Mouse (Mus musculus) cerebellum, adult 2 months (tissue): ENCODE results near the gene Ulk4. TPM values are rescaled to one million over a fixed set of nuclear protein-coding genes. Genes with fewer than 3 reads are reported as not detected.

Source experiments
- DNase-seq, 2 experiments: peaks; one replicate each; pipeline ENCODE4 v3.0.0; 2021
- H3K27ac ChIP-seq: fragments of 200-500 bp; 2 replicates; pipeline ENCODE4 v1.5.1; 2012; ENCODE audit warnings: low read length, control low read depth, inconsistent platforms; ENCODE audit not compliant: insufficient read depth
- H3K27me3 ChIP-seq: fragments of 200-500 bp; 2 replicates; pipeline ENCODE4 v1.6.1; 2012; ENCODE audit warnings: inconsistent platforms, mild to moderate bottlenecking, low read length, moderate library complexity; ENCODE audit not compliant: control insufficient read depth, insufficient read depth
- H3K4me1 ChIP-seq: fragments of 200-500 bp; 2 replicates; pipeline ENCODE4 v1.6.1; 2011; ENCODE audit warnings: low read length; ENCODE audit not compliant: control insufficient read depth, insufficient read depth
- H3K4me3 ChIP-seq: fragments of 200-500 bp; replicated peaks from 2 replicates; pipeline ENCODE3; 2011; ENCODE audit warnings: mild to moderate bottlenecking, low read depth, low read length, control low read depth; ENCODE audit not compliant: insufficient read depth
- CTCF ChIP-seq: fragments of 200-500 bp; IDR thresholded peaks from 2 replicates; pipeline ENCODE4 v1.5.1; 2011; ENCODE audit warnings: low read depth, mild to moderate bottlenecking, control low read depth, low read length, moderate library complexity, borderline replicate concordance; ENCODE audit not compliant: insufficient read depth
- POLR2A ChIP-seq: fragments of 200-500 bp; IDR thresholded peaks from 2 replicates; pipeline ENCODE4 v1.6.1; 2011; ENCODE audit warnings: low read length, control low read depth, borderline replicate concordance; ENCODE audit not compliant: insufficient read depth
- WGBS: fragments of 180-500 bp; shearing (Covaris S2); methylation state at CpG from one replicate; pipeline ENCODE4 v1.1.7; 2018; 5-methylcytosine and 5-hydroxymethylcytosine counted together
- polyA plus RNA-seq: library from polyadenylated mRNA; depleted of rRNA; stranded (reverse); fragments of >200 nt; gene quantifications from 2 replicates; pipeline ENCODE4 v1.2.3, GENCODE M21; 2012

The Ulk4 gene
- polyA plus RNA-seq, 1 experiment = 2.1 TPM

DNA sequence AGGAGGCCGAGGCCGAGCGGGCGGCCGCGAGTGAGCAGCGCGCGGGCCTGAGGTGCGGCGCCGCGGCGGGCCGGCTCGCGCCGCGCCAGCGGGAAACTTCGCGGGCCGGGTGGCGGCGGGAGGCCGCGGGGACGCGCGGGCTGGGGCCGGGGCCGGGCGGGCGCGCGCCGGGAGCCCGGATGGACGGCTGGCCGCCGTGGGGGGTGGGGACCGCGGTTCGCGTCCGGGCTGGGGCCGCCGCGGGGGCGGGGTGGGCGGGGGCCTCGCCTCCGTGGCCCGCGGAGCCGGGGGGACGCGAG is 343.5 kb downstream of the Ulk4 start:
- no peak for DNase-seq
- Histone ChIP-seq H3K27ac (peak overlapping the region; percentile 91), H3K27me3 (no peaks in the 10 kb centered on the region), H3K4me1 (peaks cover 11% of the 10 kb centered on the region), H3K4me3 (peak overlapping the region; percentile 95)
- 5% methylated on average over 58 of the region's 58 CpGs for WGBS
- TF ChIP-seq CTCF = no peak
- TF ChIP-seq POLR2A = no peak

DNA sequence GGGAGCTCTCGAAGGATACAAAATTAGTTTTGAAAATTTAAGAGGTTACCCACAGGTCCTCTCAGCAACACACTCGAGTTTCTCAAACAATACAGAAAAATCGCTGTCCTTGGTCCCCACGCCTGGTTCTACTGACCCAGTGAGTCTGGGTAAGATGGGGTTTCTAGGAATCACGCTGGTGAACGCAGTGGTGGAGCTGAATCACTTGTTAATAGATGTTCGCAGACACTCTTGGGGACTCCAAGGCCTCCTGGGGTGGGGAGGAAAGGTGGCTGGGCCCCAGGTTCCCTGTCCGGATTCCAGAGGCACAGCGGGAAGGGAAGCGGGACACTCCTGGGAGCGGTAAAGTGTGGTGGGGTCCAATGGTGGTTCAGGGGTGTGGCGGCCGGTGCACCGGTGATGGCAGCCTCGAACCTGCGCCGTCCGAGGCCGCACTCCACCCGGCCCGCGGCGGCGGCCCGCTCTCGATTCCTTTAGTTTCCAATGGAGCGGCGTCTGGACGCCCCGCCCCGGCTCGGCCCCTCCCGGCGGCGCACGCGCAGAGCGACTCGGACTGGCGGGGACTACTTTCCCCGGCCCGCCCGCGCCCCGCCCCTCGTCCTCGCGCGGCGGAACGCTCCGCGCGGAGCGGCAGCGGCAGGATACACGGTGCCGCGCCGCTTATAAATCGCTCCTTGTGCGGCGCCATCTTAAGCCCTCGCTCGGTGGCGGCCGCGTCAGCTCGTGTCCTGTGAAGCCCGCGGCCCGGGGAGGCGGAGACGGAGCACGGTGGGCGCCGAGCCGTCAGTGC is 344.0 kb downstream of the Ulk4 start:
- peak overlapping the region; percentile 91 for H3K27ac ChIP-seq
- WGBS = 6% methylated on average over 63 of the region's 78 CpGs
- no peaks in the 10 kb centered on the region for H3K27me3 ChIP-seq
- peak overlapping the region; percentile 95 for H3K4me3 ChIP-seq
- DNase-seq = peak; percentile 97
- no peak for TF ChIP-seq CTCF
- TF ChIP-seq POLR2A = peak; percentile 98
- peaks cover 7% of the 10 kb centered on the region for H3K4me1 ChIP-seq

DNA sequence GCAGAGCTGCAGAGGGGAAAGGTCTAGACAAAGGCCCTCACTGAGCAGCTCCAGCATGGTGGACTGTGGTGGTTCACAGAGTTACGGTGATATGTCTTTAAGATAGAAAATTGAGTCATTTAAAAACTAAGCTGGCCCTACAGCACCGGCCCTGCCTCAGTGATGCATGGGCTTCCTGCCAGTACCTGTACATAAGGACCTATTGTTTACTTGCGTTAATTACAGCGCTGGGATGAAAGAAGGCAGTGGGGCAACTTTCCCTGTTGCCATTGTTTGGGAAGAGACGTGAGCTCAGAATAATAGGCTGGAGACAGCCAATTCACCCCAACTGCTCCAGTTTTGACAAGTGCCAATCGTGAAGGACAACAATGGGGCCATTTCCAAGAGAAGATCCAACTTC is 344.6 kb downstream of the Ulk4 start:
- Histone ChIP-seq H3K4me1 (peaks cover 7% of the 10 kb centered on the region), H3K4me3 (no peak overlapping the region), H3K27ac (no peak overlapping the region), H3K27me3 (no peaks in the 10 kb centered on the region)
- TF ChIP-seq POLR2A (no peak), CTCF (no peak)
- DNase-seq = peak in 1 of 2 experiments; percentile 33
- 78% methylated on average over 6 of the region's 6 CpGs for WGBS

DNA sequence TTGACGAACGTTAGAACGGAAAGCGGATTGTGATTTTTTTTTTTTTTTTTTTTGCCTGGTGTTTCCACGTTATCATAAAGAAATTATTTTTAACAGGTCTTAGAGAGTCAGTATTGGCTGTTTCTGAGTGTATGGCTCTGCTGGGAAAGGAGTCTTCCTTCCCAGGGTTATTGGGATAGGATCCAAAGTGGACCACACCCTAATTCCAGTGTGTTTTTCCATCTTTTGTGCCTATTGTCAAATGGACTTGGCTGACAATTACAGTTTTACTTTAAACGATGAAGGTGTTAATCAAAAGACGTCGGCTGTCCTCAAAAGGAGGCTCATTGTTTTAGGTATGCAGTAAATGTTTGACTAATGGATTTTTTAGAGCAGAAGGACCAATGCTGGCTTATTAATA is 346.2 kb downstream of the Ulk4 start:
- H3K4me3 ChIP-seq = no peak overlapping the region
- TF ChIP-seq POLR2A = no peak
- TF ChIP-seq CTCF = no peak
- peaks cover 4% of the 10 kb centered on the region for H3K4me1 ChIP-seq
- no peaks in the 10 kb centered on the region; the same call in 1 of the 2 replicates for H3K27me3 ChIP-seq
- no peak overlapping the region for H3K27ac ChIP-seq
- no peak for DNase-seq
- 76% methylated on average over 8 of the region's 8 CpGs for WGBS

DNA sequence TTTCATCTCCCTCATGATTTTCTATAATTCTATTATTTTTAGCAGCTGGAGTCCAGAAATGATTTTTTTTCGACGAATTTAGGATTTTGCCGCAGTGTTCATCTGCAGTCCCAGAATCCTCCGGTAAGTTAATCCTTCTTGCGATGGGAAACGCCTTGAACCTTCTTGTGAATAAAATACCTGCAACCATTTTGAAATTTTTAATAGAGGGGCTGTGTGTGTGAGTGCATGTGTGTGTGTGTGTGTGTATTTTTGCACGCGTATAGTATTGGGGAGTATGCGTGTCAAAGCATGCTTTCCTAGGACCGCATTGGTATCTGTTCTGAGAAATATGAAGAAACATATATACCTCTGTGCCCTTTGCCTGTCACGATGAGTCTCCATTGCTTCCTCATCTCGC is 347.0 kb downstream of the Ulk4 start:
- Histone ChIP-seq H3K4me3 (no peak overlapping the region), H3K27ac (no peak overlapping the region), H3K27me3 (no peaks in the 10 kb centered on the region; the same call in 1 of the 2 replicates), H3K4me1 (no peaks in the 10 kb centered on the region)
- WGBS = 83% methylated on average over 12 of the region's 12 CpGs
- TF ChIP-seq POLR2A = no peak
- TF ChIP-seq CTCF = no peak
- DNase-seq = no peak

DNA sequence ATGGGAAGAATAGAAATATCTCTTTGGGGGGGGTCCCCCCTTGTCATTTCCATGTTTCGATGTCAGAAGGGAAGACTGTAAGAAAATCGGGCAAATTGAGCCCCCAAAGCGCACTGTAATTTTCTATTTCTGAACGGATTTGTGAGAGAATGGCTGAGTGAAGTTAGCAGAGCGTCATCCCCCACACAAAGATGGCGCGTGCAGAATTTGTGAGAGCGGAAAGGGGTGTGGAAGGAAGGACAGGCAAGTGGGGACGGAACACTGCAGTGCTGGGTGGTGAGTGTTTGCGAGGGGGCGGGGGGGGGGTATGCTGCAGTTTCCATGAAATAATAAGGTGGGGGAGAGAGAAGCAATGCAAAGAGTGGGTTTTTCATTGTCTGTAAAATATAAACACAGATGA is 347.9 kb downstream of the Ulk4 start, which contains the start of gene Ctnnb1:
Gene Ctnnb1 (plus strand): TSS at position 136 of the 400 bp plus-strand sequence.
- 76% methylated on average over 11 of the region's 11 CpGs for WGBS
- DNase-seq = no peak
- H3K27ac ChIP-seq = no peak within 1 kb of the TSS
- TF ChIP-seq POLR2A (no peak), CTCF (no peak)
- no peaks in the 10 kb centered on the region for H3K4me1 ChIP-seq
- H3K4me3 ChIP-seq = no peak within 1 kb of the TSS
- no peaks in the 10 kb centered on the region; the same call in 1 of the 2 replicates for H3K27me3 ChIP-seq

DNA sequence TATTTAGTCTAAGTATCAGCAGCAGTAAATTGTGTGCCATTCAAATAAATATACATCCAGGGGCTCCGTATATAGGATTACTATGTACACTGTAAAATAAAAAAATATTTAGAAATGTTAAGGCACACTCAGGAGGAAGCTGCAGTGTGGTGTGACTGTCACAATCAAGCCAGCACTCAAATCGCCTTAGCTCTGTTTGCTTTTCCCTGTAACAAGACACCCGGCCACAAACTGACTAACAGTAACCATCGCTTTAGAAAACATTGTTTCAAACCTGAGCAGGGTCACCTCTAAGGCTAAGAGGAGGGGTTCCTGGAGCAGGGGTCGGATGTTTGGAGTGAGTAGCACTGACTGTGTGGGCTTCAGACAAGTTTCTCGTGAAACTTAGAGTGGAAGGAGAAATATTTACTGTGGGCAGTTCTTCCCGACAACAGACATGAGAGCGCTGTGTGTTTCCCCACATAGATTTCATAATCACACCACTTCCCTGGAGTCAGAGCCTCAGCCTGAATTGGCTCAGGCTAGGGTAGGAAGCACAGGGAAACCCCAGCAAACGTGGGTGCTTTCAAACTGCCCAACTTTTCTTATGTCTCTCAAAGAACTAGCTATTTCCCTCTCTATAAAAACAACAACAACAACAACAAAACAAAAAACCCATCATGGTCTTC is 349.9 kb downstream of the Ulk4 start:
- no peak overlapping the region for H3K27ac ChIP-seq
- TF ChIP-seq CTCF = no peak
- TF ChIP-seq POLR2A = no peak
- no peaks in the 10 kb centered on the region; the same call in 1 of the 2 replicates for H3K27me3 ChIP-seq
- WGBS = 76% methylated on average over 9 of the region's 9 CpGs
- no peaks in the 10 kb centered on the region for H3K4me1 ChIP-seq
- no peak overlapping the region for H3K4me3 ChIP-seq
- DNase-seq = no peak

DNA sequence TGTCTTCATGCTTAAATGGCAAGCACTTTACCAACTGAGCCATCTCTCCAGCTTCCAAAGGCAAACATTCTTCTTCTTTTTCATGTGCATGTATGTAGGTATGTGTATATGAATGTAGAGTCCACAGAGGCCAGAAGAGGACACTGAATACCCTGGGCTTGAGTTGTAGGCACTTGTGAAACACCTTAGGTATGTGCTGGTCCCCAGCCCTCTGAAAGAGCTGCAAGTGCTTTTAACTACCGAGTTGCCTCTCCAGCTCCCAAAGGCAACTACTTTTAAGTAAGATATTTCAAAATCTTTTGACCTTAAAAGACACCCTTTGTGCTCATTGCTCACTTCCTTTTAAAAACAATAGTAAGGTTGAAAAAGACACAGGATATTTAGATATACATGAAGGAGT is 350.9 kb downstream of the Ulk4 start:
- H3K4me1 ChIP-seq = no peaks in the 10 kb centered on the region
- TF ChIP-seq POLR2A = no peak
- no peak for TF ChIP-seq CTCF
- WGBS = 77% methylated on average over 1 of the region's 1 CpGs
- no peak for DNase-seq
- no peak overlapping the region for H3K27ac ChIP-seq
- no peaks in the 10 kb centered on the region; the same call in 1 of the 2 replicates for H3K27me3 ChIP-seq
- no peak overlapping the region for H3K4me3 ChIP-seq
